Mouse (Mus musculus) bone marrow macrophage, adult 2 months (primary cell): ENCODE measurements at regions not wholly inside any gene's neighbourhood (a gene's known extent, or its start where the extent isn't known, plus 50 kb on each side); places are given as distances from the start of the nearest gene placed in this dataset.

Experiments
- CTCF ChIP-seq: IDR thresholded peaks from 2 replicates; pipeline ENCODE4 v1.5.1; 2012; ENCODE audit warnings: low read depth, mild to moderate bottlenecking, low read length, moderate library complexity
- POLR2A ChIP-seq: IDR thresholded peaks from 2 replicates; pipeline ENCODE4 v1.6.1; 2012; ENCODE audit warnings: mild to moderate bottlenecking, low read depth, low read length, borderline replicate concordance

DNA sequence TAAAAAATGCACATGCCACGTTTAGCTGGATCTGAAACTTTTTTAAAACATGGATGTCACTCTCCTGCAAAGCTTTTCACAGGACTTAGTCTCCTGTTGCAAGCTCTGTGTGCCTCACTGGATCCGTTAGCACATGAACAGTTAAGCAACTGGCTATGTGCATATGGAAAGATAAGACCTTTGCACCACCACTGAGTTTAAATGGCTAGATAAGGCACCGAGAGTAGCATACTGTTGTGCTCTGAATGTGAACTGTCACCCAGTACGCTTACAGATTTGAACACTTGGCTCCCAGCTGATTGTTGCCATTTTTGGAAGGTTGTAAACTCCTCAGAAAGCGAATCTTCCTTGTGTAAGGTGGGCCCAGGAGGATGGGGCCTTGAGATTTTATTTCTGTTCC lies 151.4 kb upstream of the Cadm1 start:
- TF ChIP-seq POLR2A (no peak), CTCF (no peak)
